Comparison of ENCODE assay signal across 8 mouse cellular contexts in genomic region chr9:101075694-101076093, GRCm38 (mm10). TPM values are rescaled to one million over a fixed set of nuclear protein-coding genes. Genes with fewer than 3 reads are reported as not detected.
A peak's percentile ranks its signal among the peaks of the same experiment; 100 is the strongest.
DNase-seq lines count a peak whose midpoint lies in the region; ATAC-seq lines count a peak whose summit lies in the region.

No protein-coding gene starts in this region.

- no peaks in the 10 kb centered on the region for H3K27me3 ChIP-seq in kidney, embryonic 15.5 days
- H3K27me3 ChIP-seq in embryonic facial prominence, embryonic 10.5 days (replicated peaks; ENCODE audit: low read depth, poor library complexity, severe bottlenecking), result no peaks in the 10 kb centered on the region
- no peaks in the 10 kb centered on the region for H3K27me3 ChIP-seq in hindbrain, embryonic 16.5 days (replicated peaks; ENCODE audit: control insufficient read depth, insufficient read depth, low read length)
- no peaks in the 10 kb centered on the region for H3K27me3 ChIP-seq in midbrain, embryonic 16.5 days (ENCODE audit: control insufficient read depth, insufficient read depth, low read depth, low read length)

- no peaks in the 10 kb centered on the region for H3K36me3 ChIP-seq in kidney, embryonic 15.5 days
- H3K36me3 ChIP-seq in embryonic facial prominence, embryonic 10.5 days (replicated peaks), result peaks cover 12% of the 10 kb centered on the region; the same call in 1 of the 2 replicates
- H3K36me3 ChIP-seq in hindbrain, embryonic 16.5 days (ENCODE audit: control insufficient read depth, insufficient read depth, low read length), result no peaks in the 10 kb centered on the region
- no peaks in the 10 kb centered on the region for H3K36me3 ChIP-seq in midbrain, embryonic 16.5 days (ENCODE audit: control insufficient read depth, insufficient read depth, low read length)

- H3K4me1 ChIP-seq in kidney, embryonic 15.5 days, result peaks cover 28% of the 10 kb centered on the region
- H3K4me1 ChIP-seq in embryonic facial prominence, embryonic 10.5 days, result peaks cover 49% of the 10 kb centered on the region
- H3K4me1 ChIP-seq in hindbrain, embryonic 16.5 days (ENCODE audit: control insufficient read depth, insufficient read depth, low read depth, low read length), result peaks cover 26% of the 10 kb centered on the region
- peaks cover 36% of the 10 kb centered on the region for H3K4me1 ChIP-seq in midbrain, embryonic 16.5 days (ENCODE audit: control insufficient read depth, insufficient read depth, low read length)

- H3K9me3 ChIP-seq in kidney, embryonic 15.5 days (replicated peaks), result no peaks in the 10 kb centered on the region
- H3K9me3 ChIP-seq in embryonic facial prominence, embryonic 10.5 days, result no peaks in the 10 kb centered on the region
- H3K9me3 ChIP-seq in hindbrain, embryonic 16.5 days (ENCODE audit: control insufficient read depth, low read length), result no peaks in the 10 kb centered on the region
- H3K9me3 ChIP-seq in midbrain, embryonic 16.5 days (replicated peaks; ENCODE audit: control insufficient read depth, low read length, poor library complexity, severe bottlenecking), result no peaks in the 10 kb centered on the region

- WGBS in kidney, embryonic 15.5 days, result under 1% methylated on average over 8 of the region's 8 CpGs
- under 1% methylated on average over 8 of the region's 8 CpGs for WGBS in embryonic facial prominence, embryonic 10.5 days
- under 1% methylated on average over 8 of the region's 8 CpGs for WGBS in hindbrain, embryonic 16.5 days
- whole genome bisulfite sequencing in midbrain, embryonic 16.5 days, result 1% methylated on average over 8 of the region's 8 CpGs

- no peak for DNase-seq in kidney, adult 9 months
- DNase-seq in embryonic facial prominence, embryonic 10.5 days (ENCODE audit: low spot score), result no peak
- DNase-seq in retina, postnatal 1 day, result no peak
- DNase-seq in testis, postnatal 10 days (ENCODE audit: low spot score), result no peak
- no peak for DNase-seq in adrenal gland, adult 18-20 months (ENCODE audit: low spot score in 2 of 2)

- H3K4me2 ChIP-seq in kidney, embryonic 15.5 days, result peak overlapping the region; percentile 77
- H3K4me2 ChIP-seq in hindbrain, embryonic 16.5 days (ENCODE audit: low read length), result peak overlapping the region; percentile 79
- peak overlapping the region; percentile 77 for H3K4me2 ChIP-seq in midbrain, embryonic 16.5 days (ENCODE audit: low read length)

- peak overlapping the region; percentile 97 for H3K9ac ChIP-seq in kidney, embryonic 15.5 days
- H3K9ac ChIP-seq in hindbrain, embryonic 16.5 days (ENCODE audit: low read depth, low read length), result peak overlapping the region; percentile 99
- peak overlapping the region; percentile 99 for H3K9ac ChIP-seq in midbrain, embryonic 16.5 days (ENCODE audit: low read depth, low read length)

- H3K4me3 ChIP-seq in kidney, embryonic 15.5 days (replicated peaks), result peak overlapping the region; percentile 98
- peak overlapping the region; percentile 99 for H3K4me3 ChIP-seq in embryonic facial prominence, embryonic 10.5 days
- peak overlapping the region; percentile 87 for H3K4me3 ChIP-seq in hindbrain, embryonic 16.5 days (ENCODE audit: low read length)
- peak overlapping the region; percentile 96 for H3K4me3 ChIP-seq in midbrain, embryonic 16.5 days (ENCODE audit: low read depth, low read length)

- ATAC-seq in kidney, embryonic 15.5 days (replicated peaks; ENCODE audit: low FRiP score), result no peak
- no peak for ATAC-seq in hindbrain, embryonic 16.5 days
- ATAC-seq in midbrain, embryonic 16.5 days, result no peak

- H3K27ac ChIP-seq in kidney, embryonic 15.5 days, result peak overlapping the region; percentile 100; the same call in 1 of the 2 replicates
- peak overlapping the region; percentile 99; the same call in 1 of the 2 replicates for H3K27ac ChIP-seq in embryonic facial prominence, embryonic 10.5 days (replicated peaks)
- H3K27ac ChIP-seq in hindbrain, embryonic 16.5 days (ENCODE audit: low read depth, low read length), result no peak overlapping the region
- no peak overlapping the region for H3K27ac ChIP-seq in midbrain, embryonic 16.5 days (ENCODE audit: low read length)

RNA-seq across cellular contexts. Expression of gene Msl2, which starts 1.8 kb away (rescaled TPM):
- polyA plus RNA-seq in kidney, embryonic 15.5 days (2015; fragmentation: Nextera tagmentation; extraction: Ambion mirVana), result 4.9 and 7.0 TPM in 2 replicates
- 5.0 and 5.2 TPM in 2 replicates for polyA plus RNA-seq in embryonic facial prominence, embryonic 10.5 days (2016; fragmentation: Nextera tagmentation; extraction: Ambion mirVana)
- 2.6 and 2.7 TPM in 2 replicates for polyA plus RNA-seq in hindbrain, embryonic 16.5 days (2015; fragmentation: Nextera tagmentation; extraction: Ambion mirVana)
- 3.4 and 4.2 TPM in 2 replicates for polyA plus RNA-seq in midbrain, embryonic 16.5 days (2015; fragmentation: Nextera tagmentation; extraction: Ambion mirVana)
- total RNA-seq in adrenal gland, adult 18-20 months (2021), result 10 to 100 TPM; 44.3 to 52.1 TPM

RNA-seq across cellular contexts. Expression of gene Pccb, which starts 41.0 kb away (rescaled TPM):
- 24.5 and 26.4 TPM in 2 replicates for polyA plus RNA-seq in kidney, embryonic 15.5 days (2015; fragmentation: Nextera tagmentation; extraction: Ambion mirVana)
- 13.2 and 14.4 TPM in 2 replicates for polyA plus RNA-seq in embryonic facial prominence, embryonic 10.5 days (2016; fragmentation: Nextera tagmentation; extraction: Ambion mirVana)
- polyA plus RNA-seq in hindbrain, embryonic 16.5 days (2015; fragmentation: Nextera tagmentation; extraction: Ambion mirVana), result 27.7 and 28.7 TPM in 2 replicates
- 25.2 and 27.6 TPM in 2 replicates for polyA plus RNA-seq in midbrain, embryonic 16.5 days (2015; fragmentation: Nextera tagmentation; extraction: Ambion mirVana)
- 100 to 1,000 TPM; 157 to 175 TPM for total RNA-seq in adrenal gland, adult 18-20 months (2021)

Comparison
In these comparisons a context has a peak if more than half of its experiments do, and no peak if none do; other contexts are left out.
1. H3K27ac ChIP-seq: peak in kidney, embryonic 15.5 days (single experiment) and embryonic facial prominence, embryonic 10.5 days (single experiment); none in hindbrain, embryonic 16.5 days (single experiment) and midbrain, embryonic 16.5 days (single experiment).
2. Peak in every context shown above with its lines, with median percentiles within 50 percentile points of each other: H3K4me2 ChIP-seq, H3K4me3 ChIP-seq and H3K9ac ChIP-seq.